Mouse (Mus musculus) neutrophil, adult 5-6 weeks (primary cell): ENCODE measurements at regions not wholly inside any gene's neighbourhood (a gene's known extent, or its start where the extent isn't known, plus 50 kb on each side); places are given as distances from the start of the nearest gene placed in this dataset.

Experiments
- ATAC-seq: fragments of 151-379, 151-347 bp; 2 replicates; pipeline ENCODE4 v1.8.0; 2017; ENCODE audit warnings: mild to moderate bottlenecking, moderate TSS enrichment; ENCODE audit not compliant: insufficient number of reproducible peaks, poor library complexity, low FRiP score, severe bottlenecking; ENCODE audit errors: extremely low read depth

DNA sequence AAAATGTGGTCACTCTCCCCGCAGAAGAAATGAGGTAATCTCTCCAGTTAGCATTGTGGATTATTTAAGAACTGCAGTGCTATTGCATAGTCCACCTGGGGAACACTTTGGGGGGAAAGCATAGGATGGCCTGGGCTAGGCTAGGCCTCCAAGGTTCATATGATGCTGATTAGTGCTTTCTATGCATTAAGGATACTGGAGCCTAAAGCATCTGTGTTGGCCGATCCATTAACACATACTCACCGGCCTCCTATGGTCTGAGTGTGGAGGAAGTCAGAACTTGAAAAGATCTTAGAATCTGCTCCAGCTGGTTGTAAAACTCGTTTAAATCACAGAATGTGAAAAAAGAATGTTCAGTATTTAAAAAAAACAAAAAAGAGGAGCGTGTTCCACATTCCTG, 196.1 kb upstream of the Rasgrp1 start:
- no peak for ATAC-seq

DNA sequence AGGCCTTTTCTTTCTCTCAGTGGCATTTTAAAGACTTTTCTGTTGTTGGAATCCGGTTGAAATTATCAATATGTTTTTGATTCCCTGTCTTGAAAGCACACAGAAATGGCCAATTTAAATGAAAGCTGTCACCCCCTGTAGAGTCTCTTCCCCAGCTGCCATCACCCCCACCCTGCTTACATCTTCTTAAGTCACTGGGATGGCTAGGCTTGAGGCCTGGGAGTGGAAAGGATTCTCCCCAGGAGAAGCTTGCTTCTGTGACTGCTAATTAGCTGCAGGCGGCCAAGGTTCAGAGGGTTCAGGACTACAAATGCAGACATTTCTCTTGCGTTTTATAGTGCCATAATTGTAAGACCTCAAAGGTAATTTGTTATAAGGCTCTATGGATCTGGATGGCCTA, 196.5 kb upstream of the Rasgrp1 start:
- no peak for ATAC-seq

- ATAC-seq = no peak
Observed at GRCm38 (mm10) chr2:117541471-117541870, 198.7 kb upstream of the Rasgrp1 start.

- ATAC-seq = no peak
Observed at GRCm38 (mm10) chr2:117542298-117542697, 199.5 kb upstream of the Rasgrp1 start.

DNA sequence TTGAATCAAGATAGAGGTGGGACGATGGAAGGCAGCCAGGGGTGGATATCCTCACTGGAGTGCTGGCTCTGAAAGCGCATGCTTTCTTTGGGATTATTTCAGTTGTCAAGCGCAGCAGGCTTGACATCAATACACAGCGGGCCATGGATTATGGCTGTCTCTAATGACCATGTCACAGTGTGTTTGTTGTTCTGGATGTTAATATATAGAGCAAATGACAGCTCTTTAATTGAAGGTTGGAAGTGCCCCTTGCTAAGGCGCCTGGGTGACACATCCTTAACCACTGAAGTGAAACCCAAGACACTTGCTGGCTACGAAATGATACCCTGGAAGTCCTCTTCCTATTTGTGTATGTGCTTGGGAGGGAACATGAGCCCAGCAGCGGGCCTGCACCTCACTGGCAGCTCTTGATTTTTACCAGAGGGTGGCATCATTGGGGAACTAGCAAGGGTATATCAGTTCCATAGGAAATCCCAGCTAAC, 200.5 kb upstream of the Rasgrp1 start:
- ATAC-seq = no peak

DNA sequence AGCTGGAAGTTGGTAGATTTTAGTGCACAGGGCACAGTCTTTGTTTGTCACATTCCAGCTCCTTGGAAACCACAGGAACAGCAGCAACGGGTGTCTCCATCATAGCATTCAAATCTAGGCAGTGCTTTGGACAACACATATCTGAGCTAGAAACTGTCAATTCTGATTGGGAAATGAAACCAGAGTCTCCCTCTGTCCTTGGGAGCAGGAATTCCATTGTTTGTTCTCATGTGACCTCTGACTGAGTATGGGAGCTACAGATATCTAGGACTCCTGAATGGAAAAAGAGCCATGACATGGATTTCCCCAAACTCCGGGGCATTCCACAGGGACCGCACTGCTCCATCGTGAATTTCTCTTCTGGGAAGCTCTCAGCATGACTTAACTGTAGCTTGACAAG, 205.5 kb upstream of the Rasgrp1 start:
- ATAC-seq = no peak

DNA sequence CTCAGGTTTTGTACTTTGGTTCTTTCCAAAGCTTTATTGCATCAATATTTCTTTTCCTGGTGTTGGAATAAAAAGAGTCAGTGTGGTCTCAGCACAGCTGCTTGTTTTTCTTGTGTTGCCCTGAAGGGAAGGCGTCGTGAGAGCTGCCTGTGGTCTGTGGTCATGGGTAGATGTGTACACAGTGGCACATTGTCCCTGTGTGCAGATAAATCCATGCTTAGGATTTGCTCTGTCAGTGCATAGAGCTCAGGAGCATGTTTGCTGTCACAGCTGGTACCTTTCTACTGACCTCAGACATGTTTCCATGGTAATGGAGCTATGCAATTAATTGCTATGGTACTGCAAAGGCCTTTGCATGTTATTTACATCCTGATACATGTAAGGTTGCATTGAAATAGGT, 213.5 kb upstream of the Rasgrp1 start:
- ATAC-seq = no peak

DNA sequence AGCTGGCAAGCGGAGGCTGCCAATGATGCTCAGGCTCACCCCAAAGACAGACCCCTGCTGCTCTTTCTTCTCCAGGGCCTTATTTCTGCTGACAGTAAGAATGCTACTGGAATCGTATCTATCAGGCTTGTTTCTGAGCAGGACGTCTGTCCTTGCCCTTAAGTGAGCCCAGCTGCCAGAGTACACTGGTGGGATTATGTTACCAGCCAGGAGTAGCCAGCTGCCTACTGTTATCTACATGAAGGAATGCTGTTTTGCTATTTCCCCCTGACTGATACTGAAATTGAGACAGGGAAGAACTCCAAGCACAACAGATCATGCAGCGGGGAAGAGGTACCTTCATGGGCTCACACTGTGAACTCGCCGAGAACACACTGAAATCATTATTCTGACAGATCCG, 228.2 kb upstream of the Rasgrp1 start:
- no peak for ATAC-seq

DNA sequence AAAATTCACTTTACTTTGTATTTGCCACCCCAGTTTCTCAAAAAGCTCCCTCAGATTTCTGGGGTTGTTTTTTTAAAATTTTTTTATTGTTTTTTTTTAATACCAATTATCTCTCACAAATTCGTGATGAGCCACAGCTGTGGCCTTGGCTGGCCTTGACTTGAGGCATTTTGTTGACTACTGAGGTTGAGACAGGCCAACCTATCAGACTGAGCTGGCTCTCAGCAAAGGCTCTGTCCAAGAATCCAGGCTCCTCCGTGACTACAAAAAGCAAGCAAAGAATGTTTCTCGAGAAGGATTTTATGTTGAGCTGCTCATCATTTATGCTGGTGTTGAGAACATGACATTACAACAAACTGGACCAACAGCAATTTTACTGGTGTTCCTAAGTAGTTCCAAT, 244.6 kb upstream of the Rasgrp1 start:
- ATAC-seq = no peak

DNA sequence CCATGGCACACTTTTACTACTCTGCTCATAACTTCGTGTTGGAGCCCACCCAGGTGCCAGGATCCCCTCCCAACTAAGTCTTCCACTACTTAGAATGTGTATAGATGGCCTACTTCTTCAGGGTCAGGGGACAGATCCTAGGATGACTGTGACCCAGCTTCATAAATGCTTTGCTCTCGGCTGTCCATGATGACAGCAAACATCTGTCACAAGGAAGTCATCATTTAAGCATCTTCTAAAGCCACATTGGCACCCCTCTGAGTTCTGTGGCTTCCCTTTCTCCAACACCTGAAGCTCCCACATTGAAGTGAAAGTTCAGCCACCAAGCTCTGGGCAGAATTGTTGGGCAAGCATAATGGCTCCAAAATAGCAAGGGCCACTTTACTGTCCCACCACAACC, 252.2 kb upstream of the Rasgrp1 start:
- ATAC-seq = no peak

DNA sequence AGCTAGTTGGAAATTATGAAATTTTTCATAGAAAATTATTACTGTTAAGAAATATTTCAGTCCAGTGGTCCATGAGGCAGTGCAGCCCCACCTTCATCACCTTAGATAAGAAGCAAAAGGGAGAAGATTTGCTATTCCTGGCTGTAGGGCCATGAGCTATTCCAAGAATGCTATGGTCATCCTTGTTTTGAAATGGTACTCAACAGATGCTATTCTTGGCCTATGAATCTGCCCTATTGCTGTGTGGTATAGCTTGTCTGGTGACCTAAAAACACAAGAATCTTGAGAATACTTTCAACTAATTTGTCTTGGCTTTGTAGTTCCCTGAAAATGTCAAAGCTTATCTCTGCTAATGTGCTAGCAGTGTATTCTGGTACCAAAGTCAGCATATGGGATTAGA, 254.8 kb upstream of the Rasgrp1 start:
- ATAC-seq = no peak

GRCm38 (mm10) chr2:117614772-117615171, 272.0 kb upstream of the Rasgrp1 start:
- ATAC-seq = no peak

- ATAC-seq = no peak
Observed at GRCm38 (mm10) chr2:117618063-117618462, 275.3 kb upstream of the Rasgrp1 start.

GRCm38 (mm10) chr2:117623955-117624354, 281.2 kb upstream of the Rasgrp1 start:
- ATAC-seq = no peak

DNA sequence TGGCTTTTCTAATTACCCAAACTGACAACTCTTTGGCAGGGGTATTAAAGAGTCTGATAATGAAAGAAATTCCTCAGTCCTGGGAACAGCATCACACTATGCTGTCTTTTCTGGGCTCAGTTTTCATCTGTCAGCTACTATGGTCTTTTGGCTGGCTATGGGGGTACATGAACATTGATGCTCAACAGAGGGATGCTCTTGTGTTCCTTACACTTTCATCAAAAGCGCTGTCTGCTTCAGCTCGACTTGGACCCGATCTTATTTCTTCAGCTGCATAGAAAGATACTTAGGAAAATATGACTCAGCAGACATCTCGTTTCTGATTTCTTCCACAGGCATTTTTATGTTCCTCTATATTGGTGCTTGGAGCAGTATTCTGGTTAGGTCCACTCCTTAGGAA, 292.1 kb upstream of the Rasgrp1 start:
- no peak for ATAC-seq

- no peak for ATAC-seq
Observed at GRCm38 (mm10) chr2:117637397-117637796, 294.6 kb upstream of the Rasgrp1 start.

GRCm38 (mm10) chr2:117652101-117652500, 309.3 kb upstream of the Rasgrp1 start:
- no peak for ATAC-seq

DNA sequence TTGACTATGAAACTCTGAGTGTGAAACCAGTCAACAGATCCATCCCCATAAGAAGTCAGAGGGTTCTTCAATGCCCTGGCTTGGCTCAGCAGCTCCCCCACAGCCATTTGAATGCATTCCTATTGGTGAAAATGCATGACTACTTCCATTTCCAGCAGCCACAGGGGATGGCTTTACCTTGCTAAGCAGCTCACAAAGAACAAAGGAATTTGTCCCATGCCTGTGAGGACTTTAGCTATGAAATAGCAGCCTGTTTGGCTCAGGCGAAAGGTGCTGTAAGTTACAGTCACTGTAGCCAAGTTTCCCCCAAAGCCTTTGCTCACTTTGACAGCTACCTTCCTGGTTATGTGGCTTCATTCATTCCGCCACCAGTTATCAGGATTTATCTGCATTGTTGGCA, 309.8 kb upstream of the Rasgrp1 start:
- ATAC-seq = no peak

DNA sequence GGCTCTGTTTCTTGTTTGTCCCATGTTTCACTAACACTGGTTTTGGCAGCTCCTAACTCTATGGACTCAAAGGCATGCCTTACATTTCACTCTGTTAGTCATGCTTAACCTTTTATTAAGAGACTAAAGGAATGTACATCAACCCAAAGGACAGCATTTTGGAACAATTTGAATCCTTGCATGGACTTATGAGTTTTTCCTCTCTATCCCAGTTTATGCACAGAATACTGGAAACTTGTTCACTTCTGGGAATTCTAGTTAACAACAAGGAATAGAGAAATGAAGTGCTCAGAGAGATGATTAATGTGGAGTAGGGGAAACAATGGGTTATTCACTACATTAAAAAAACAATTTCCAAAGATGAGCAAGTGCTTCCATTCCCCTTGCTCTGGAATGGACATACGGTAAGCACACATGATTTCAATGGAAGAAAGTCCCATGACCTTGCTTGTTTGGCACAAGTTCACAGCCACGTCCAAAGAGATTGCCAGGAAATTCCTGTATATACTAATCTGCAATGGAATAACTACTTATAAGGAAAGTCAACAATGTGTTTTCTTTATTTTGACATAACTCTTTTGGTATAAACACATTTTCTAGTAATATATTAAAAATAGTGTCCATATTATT, 313.9 kb upstream of the Rasgrp1 start:
- ATAC-seq = no peak

- no peak for ATAC-seq
Observed at GRCm38 (mm10) chr2:117660217-117660924, 317.6 kb upstream of the Rasgrp1 start.

DNA sequence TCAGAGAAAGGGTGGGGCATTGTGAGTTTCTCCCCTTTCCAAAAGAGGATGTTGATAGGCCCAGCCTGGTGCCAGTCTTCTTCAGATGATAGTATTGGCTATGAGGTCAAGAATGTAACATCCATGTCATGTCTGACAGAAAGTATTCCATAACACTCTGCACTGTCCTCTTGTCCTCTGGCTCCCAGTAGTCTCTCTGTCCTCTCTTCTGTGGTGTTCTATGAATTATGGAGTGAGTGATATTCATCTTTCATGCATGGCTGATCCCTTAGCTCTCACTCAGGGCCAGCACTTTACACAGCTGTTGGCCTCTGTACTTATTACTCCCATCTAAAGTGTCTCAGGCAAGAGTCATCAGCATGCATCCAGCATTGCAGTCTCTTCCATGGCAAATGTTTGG, 319.9 kb upstream of the Rasgrp1 start:
- ATAC-seq = no peak
